Mouse (Mus musculus) neural tube, embryonic 10.5 days (tissue): Measurements from ENCODE around the gene Ulk1.

Experiments
- DNase-seq: peaks from one replicate; pipeline ENCODE4 v3.0.0-alpha.2; 2017; ENCODE audit warnings: low spot score; ENCODE audit errors: extremely low spot score

The Ulk1 gene

GRCm38 (mm10) chr5:110769272-110769671, 40.6 kb downstream of the Ulk1 start:
- no peak for DNase-seq

- no peak for DNase-seq
These were observed 46.0 kb downstream of the Ulk1 start for GRCm38 (mm10) chr5:110763890-110764289.

GRCm38 (mm10) chr5:110745021-110745420, 64.9 kb downstream of the Ulk1 start:
- DNase-seq, result no peak

- no peak for DNase-seq
These were observed 70.2 kb downstream of the Ulk1 start for GRCm38 (mm10) chr5:110739496-110740275.

GRCm38 (mm10) chr5:110735606-110736005, 74.3 kb downstream of the Ulk1 start:
- DNase-seq, result no peak
